Mouse (Mus musculus): Measurements from ENCODE around the gene Nav3. TPM values are rescaled to one million over a fixed set of nuclear protein-coding genes. Genes with fewer than 3 reads are reported as not detected.

Nav3 gene
- polyA plus RNA-seq, 1 experiment from 2014 or later: 0.07 TPM

- no peak overlapping the region for H3K4me2 ChIP-seq (ENCODE audit: low read depth, low read length)
- no peaks in the 10 kb centered on the region for H3K27me3 ChIP-seq (ENCODE audit: control insufficient read depth, insufficient read depth, low read depth, low read length)
- WGBS (ENCODE audit: insufficient replicate concordance): 61% methylated on average over 4 of the region's 4 CpGs
- no peak overlapping the region for H3K27ac ChIP-seq (ENCODE audit: low read length)
- no peak overlapping the region for H3K9ac ChIP-seq (ENCODE audit: low read depth, low read length)
- no peak overlapping the region for H3K4me3 ChIP-seq (ENCODE audit: low read depth, low read length)
- H3K9me3 ChIP-seq (replicated peaks; ENCODE audit: control insufficient read depth, low read length): no peaks in the 10 kb centered on the region
- ATAC-seq (ENCODE audit: low read depth): no peak
- no peaks in the 10 kb centered on the region for H3K4me1 ChIP-seq (ENCODE audit: control insufficient read depth, low read depth, low read length)
- no peaks in the 10 kb centered on the region for H3K36me3 ChIP-seq (ENCODE audit: control insufficient read depth, insufficient read depth)
Observed at GRCm38 (mm10) chr10:109843661-109844060, 612.3 kb downstream of the Nav3 start.

GRCm38 (mm10) chr10:109832768-109833291 is 623.2 kb downstream of the Nav3 start:
- Histone ChIP-seq H3K9ac (ENCODE audit: low read depth, low read length) (no peak overlapping the region), H3K27me3 (ENCODE audit: control insufficient read depth, insufficient read depth, low read depth, low read length) (no peaks in the 10 kb centered on the region), H3K36me3 (ENCODE audit: control insufficient read depth, insufficient read depth) (no peaks in the 10 kb centered on the region), H3K4me2 (ENCODE audit: low read depth, low read length) (no peak overlapping the region), H3K4me1 (ENCODE audit: control insufficient read depth, low read depth, low read length) (no peaks in the 10 kb centered on the region), H3K27ac (ENCODE audit: low read length) (no peak overlapping the region), H3K4me3 (ENCODE audit: low read depth, low read length) (no peak overlapping the region), H3K9me3 (replicated peaks; ENCODE audit: control insufficient read depth, low read length) (no peaks in the 10 kb centered on the region)
- no peak for ATAC-seq (ENCODE audit: low read depth)
- WGBS (ENCODE audit: insufficient replicate concordance): 37% methylated on average over 18 of the region's 18 CpGs

DNA sequence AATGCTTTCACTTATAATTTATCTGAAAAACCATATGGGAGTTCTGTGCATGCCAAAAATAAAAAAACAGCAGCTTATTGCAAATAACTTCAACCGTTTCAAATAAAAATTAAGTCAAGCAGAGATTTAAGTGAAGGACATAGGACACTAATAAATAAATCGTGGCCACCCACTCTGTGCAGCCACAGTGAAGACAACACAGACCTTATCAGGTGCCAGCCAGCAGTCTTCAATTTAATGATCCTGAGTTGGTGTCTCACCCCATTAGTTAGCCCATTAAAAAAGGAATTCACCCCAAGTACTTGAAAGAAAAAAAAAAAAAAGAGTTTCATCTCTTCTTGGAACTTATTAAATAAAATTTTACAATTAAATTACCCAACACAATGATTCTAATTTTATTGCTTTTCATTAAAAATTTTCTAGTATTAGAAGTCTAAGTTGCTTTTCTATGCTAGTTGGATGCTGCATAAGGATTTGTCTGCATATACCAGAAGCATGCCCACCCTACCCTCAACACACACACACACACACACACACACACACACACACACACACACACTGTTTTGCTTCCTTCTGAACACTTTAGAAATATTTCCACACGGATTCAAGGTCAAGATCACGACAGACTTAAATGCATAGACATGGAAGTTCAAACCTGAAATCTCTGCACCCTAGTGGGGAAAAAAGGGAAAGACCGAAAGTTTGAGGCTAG is 649.1 kb downstream of the Nav3 start:
- ATAC-seq (ENCODE audit: low read depth): no peak
- no peak overlapping the region for H3K4me2 ChIP-seq (ENCODE audit: low read depth, low read length)
- WGBS (ENCODE audit: insufficient replicate concordance): 47% methylated on average over 5 of the region's 5 CpGs
- no peaks in the 10 kb centered on the region for H3K9me3 ChIP-seq (replicated peaks; ENCODE audit: control insufficient read depth, low read length)
- H3K27me3 ChIP-seq (ENCODE audit: control insufficient read depth, insufficient read depth, low read depth, low read length): no peaks in the 10 kb centered on the region
- no peak overlapping the region for H3K27ac ChIP-seq (ENCODE audit: low read length)
- no peak overlapping the region for H3K9ac ChIP-seq (ENCODE audit: low read depth, low read length)
- no peaks in the 10 kb centered on the region for H3K36me3 ChIP-seq (ENCODE audit: control insufficient read depth, insufficient read depth)
- H3K4me3 ChIP-seq (ENCODE audit: low read depth, low read length): no peak overlapping the region
- H3K4me1 ChIP-seq (ENCODE audit: control insufficient read depth, low read depth, low read length): no peaks in the 10 kb centered on the region

DNA sequence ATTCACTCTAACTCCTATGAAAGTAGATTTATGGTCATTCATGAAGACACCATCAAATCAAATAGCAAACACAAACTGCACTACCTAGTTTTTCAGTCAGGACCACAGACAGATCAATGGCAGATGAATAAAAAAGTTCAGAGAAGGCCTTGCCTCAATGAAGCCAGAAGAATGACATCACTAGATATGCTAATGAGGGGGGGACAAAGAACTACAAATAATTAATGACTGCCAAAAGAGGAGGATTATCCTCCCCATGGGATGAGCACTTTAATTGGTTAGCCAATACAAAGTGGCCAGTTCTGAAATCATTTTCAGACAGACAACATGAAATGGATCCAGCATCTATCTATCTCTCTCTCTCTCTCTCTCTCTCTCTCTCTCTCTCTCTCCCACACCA is 652.6 kb downstream of the Nav3 start:
- H3K36me3 ChIP-seq (ENCODE audit: control insufficient read depth, insufficient read depth): no peaks in the 10 kb centered on the region
- no peak overlapping the region for H3K4me2 ChIP-seq (ENCODE audit: low read depth, low read length)
- H3K27me3 ChIP-seq (ENCODE audit: control insufficient read depth, insufficient read depth, low read depth, low read length): no peaks in the 10 kb centered on the region
- no peaks in the 10 kb centered on the region for H3K4me1 ChIP-seq (ENCODE audit: control insufficient read depth, low read depth, low read length)
- no peak overlapping the region for H3K4me3 ChIP-seq (ENCODE audit: low read depth, low read length)
- ATAC-seq (ENCODE audit: low read depth): no peak
- H3K9ac ChIP-seq (ENCODE audit: low read depth, low read length): no peak overlapping the region
- H3K27ac ChIP-seq (ENCODE audit: low read length): no peak overlapping the region
- H3K9me3 ChIP-seq (replicated peaks; ENCODE audit: control insufficient read depth, low read length): no peaks in the 10 kb centered on the region

DNA sequence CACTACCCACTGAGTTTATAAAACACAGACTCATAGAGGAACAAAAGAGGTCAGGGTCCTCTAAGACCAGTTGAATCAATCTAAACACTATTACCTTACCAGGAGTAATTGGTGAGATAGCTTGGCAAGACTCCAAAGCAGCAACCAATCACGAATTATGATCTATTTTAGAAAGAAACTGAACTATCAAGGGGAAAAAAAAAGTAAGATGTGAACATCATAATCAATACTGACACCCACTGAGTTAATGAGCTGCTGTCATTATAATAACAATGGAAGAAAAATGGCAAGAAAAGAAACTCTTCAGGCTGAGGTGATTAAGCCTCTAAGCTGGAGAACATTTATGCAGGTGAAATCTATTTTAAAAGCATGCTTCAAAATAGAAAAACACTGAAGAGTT is 653.8 kb downstream of the Nav3 start:
- WGBS (ENCODE audit: insufficient replicate concordance): 33% methylated on average over 1 of the region's 1 CpGs
- no peak overlapping the region for H3K9ac ChIP-seq (ENCODE audit: low read depth, low read length)
- no peak overlapping the region for H3K27ac ChIP-seq (ENCODE audit: low read length)
- no peaks in the 10 kb centered on the region for H3K9me3 ChIP-seq (replicated peaks; ENCODE audit: control insufficient read depth, low read length)
- H3K4me3 ChIP-seq (ENCODE audit: low read depth, low read length): no peak overlapping the region
- H3K27me3 ChIP-seq (ENCODE audit: control insufficient read depth, insufficient read depth, low read depth, low read length): no peaks in the 10 kb centered on the region
- ATAC-seq (ENCODE audit: low read depth): no peak
- no peaks in the 10 kb centered on the region for H3K4me1 ChIP-seq (ENCODE audit: control insufficient read depth, low read depth, low read length)
- no peak overlapping the region for H3K4me2 ChIP-seq (ENCODE audit: low read depth, low read length)
- no peaks in the 10 kb centered on the region for H3K36me3 ChIP-seq (ENCODE audit: control insufficient read depth, insufficient read depth)

- H3K36me3 ChIP-seq (ENCODE audit: control insufficient read depth, insufficient read depth): no peaks in the 10 kb centered on the region
- WGBS (ENCODE audit: insufficient replicate concordance): 62% methylated on average over 6 of the region's 6 CpGs
- H3K27me3 ChIP-seq (ENCODE audit: control insufficient read depth, insufficient read depth, low read depth, low read length): no peaks in the 10 kb centered on the region
- ATAC-seq (ENCODE audit: low read depth): no peak
- no peak overlapping the region for H3K9ac ChIP-seq (ENCODE audit: low read depth, low read length)
- H3K4me2 ChIP-seq (ENCODE audit: low read depth, low read length): no peak overlapping the region
- no peaks in the 10 kb centered on the region for H3K9me3 ChIP-seq (replicated peaks; ENCODE audit: control insufficient read depth, low read length)
- H3K27ac ChIP-seq (ENCODE audit: low read length): no peak overlapping the region
- no peaks in the 10 kb centered on the region for H3K4me1 ChIP-seq (ENCODE audit: control insufficient read depth, low read depth, low read length)
- no peak overlapping the region for H3K4me3 ChIP-seq (ENCODE audit: low read depth, low read length)
Observed at GRCm38 (mm10) chr10:109799246-109799645, 656.8 kb downstream of the Nav3 start.

GRCm38 (mm10) chr10:109796981-109797380 is 659.0 kb downstream of the Nav3 start:
- Histone ChIP-seq H3K9me3 (replicated peaks; ENCODE audit: control insufficient read depth, low read length) (no peaks in the 10 kb centered on the region), H3K4me2 (ENCODE audit: low read depth, low read length) (no peak overlapping the region), H3K4me3 (ENCODE audit: low read depth, low read length) (no peak overlapping the region), H3K4me1 (ENCODE audit: control insufficient read depth, low read depth, low read length) (no peaks in the 10 kb centered on the region), H3K36me3 (ENCODE audit: control insufficient read depth, insufficient read depth) (no peaks in the 10 kb centered on the region), H3K27ac (ENCODE audit: low read length) (no peak overlapping the region), H3K9ac (ENCODE audit: low read depth, low read length) (no peak overlapping the region), H3K27me3 (ENCODE audit: control insufficient read depth, insufficient read depth, low read depth, low read length) (no peaks in the 10 kb centered on the region)
- 51% methylated on average over 3 of the region's 3 CpGs for WGBS (ENCODE audit: insufficient replicate concordance)
- ATAC-seq (ENCODE audit: low read depth): no peak

- Histone ChIP-seq H3K9ac (ENCODE audit: low read depth, low read length) (no peak overlapping the region), H3K4me3 (ENCODE audit: low read depth, low read length) (no peak overlapping the region), H3K27ac (ENCODE audit: low read length) (no peak overlapping the region), H3K27me3 (ENCODE audit: control insufficient read depth, insufficient read depth, low read depth, low read length) (no peaks in the 10 kb centered on the region), H3K4me1 (ENCODE audit: control insufficient read depth, low read depth, low read length) (no peaks in the 10 kb centered on the region), H3K4me2 (ENCODE audit: low read depth, low read length) (no peak overlapping the region), H3K36me3 (ENCODE audit: control insufficient read depth, insufficient read depth) (no peaks in the 10 kb centered on the region), H3K9me3 (replicated peaks; ENCODE audit: control insufficient read depth, low read length) (no peaks in the 10 kb centered on the region)
- 63% methylated on average over 4 of the region's 4 CpGs for WGBS (ENCODE audit: insufficient replicate concordance)
- no peak for ATAC-seq (ENCODE audit: low read depth)
Observed at GRCm38 (mm10) chr10:109793491-109793890, 662.5 kb downstream of the Nav3 start.

DNA sequence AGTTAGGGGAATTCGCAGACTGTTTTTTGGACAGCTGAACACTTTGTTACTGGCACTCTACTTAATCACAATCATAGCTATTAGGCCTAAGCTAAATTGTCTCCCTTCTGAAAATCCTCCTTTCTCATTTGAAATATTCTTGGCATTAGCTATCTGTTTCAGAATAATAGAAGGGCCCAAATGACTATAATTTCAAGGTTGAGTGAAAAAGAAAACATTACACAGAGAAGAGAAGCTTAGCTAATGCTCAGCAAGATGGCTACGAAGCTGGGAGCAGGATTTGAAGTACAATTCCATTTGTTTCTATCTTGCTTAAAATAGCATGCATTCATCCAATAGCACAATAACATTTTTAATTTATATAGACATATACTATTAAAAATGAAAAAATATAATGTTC is 667.3 kb downstream of the Nav3 start:
- no peak overlapping the region for H3K9ac ChIP-seq (ENCODE audit: low read depth, low read length)
- H3K4me2 ChIP-seq (ENCODE audit: low read depth, low read length): no peak overlapping the region
- no peak overlapping the region for H3K4me3 ChIP-seq (ENCODE audit: low read depth, low read length)
- no peak overlapping the region for H3K27ac ChIP-seq (ENCODE audit: low read length)
- H3K4me1 ChIP-seq (ENCODE audit: control insufficient read depth, low read depth, low read length): no peaks in the 10 kb centered on the region
- no peak for ATAC-seq (ENCODE audit: low read depth)
- H3K9me3 ChIP-seq (replicated peaks; ENCODE audit: control insufficient read depth, low read length): no peaks in the 10 kb centered on the region
- H3K27me3 ChIP-seq (ENCODE audit: control insufficient read depth, insufficient read depth, low read depth, low read length): no peaks in the 10 kb centered on the region
- no peaks in the 10 kb centered on the region for H3K36me3 ChIP-seq (ENCODE audit: control insufficient read depth, insufficient read depth)
- 54% methylated on average over 2 of the region's 2 CpGs for WGBS (ENCODE audit: insufficient replicate concordance)

All from liver, embryonic 16.5 days (tissue).